Mouse (Mus musculus) C2C12 (cell line): Measurements from ENCODE around the gene Gimd1. TPM values are rescaled to one million over a fixed set of nuclear protein-coding genes. Genes with fewer than 3 reads are reported as not detected.

Source experiments
- H3K27me3 ChIP-seq: one replicate; pipeline ENCODE4 v1.6.1; 2011; ENCODE audit not compliant: control insufficient read depth, insufficient read depth, insufficient read length
- H3K36me3 ChIP-seq: one replicate; pipeline ENCODE4 v1.6.1; 2011; ENCODE audit not compliant: control insufficient read depth, insufficient read depth
- H3K4me3 ChIP-seq: one replicate; pipeline ENCODE4 v1.5.1; 2011; ENCODE audit warnings: mild to moderate bottlenecking, control low read depth; ENCODE audit not compliant: poor library complexity, insufficient read depth, severe bottlenecking
- H3K79me2 ChIP-seq: one replicate; pipeline ENCODE4 v1.6.1; 2011; ENCODE audit not compliant: control insufficient read depth, insufficient read depth
- H3K79me3 ChIP-seq: one replicate; pipeline ENCODE4 v1.6.1; 2011; ENCODE audit warnings: low read depth, control low read depth
- H3ac ChIP-seq: one replicate; pipeline ENCODE3; 2011; ENCODE audit warnings: low read depth; ENCODE audit not compliant: control insufficient read depth, insufficient read length
- CTCF ChIP-seq: IDR thresholded peaks from one replicate; pipeline ENCODE4 v1.5.1; 2011; ENCODE audit not compliant: control insufficient read depth, insufficient read depth, insufficient read length
- MAX ChIP-seq: IDR thresholded peaks from one replicate; pipeline ENCODE4 v1.6.1; 2011; ENCODE audit warnings: mild to moderate bottlenecking, control low read depth
- MYOG ChIP-seq: IDR thresholded peaks from one replicate; pipeline ENCODE4 v1.6.1; 2011; ENCODE audit not compliant: control insufficient read depth, insufficient read length; ENCODE audit errors: extremely low read depth
- USF1 ChIP-seq: IDR thresholded peaks from one replicate; pipeline ENCODE4 v1.6.1; 2011; ENCODE audit warnings: low read depth, mild to moderate bottlenecking, control low read depth, moderate library complexity
- polyA plus RNA-seq: library from polyadenylated mRNA; unstranded; fragments of >200 nt; fragmentation: generic; extraction: Trizol; gene quantifications from one replicate; pipeline ENCODE4 v1.2.1, GENCODE M21; 2012; ENCODE audit warnings: missing spikeins

Gimd1 gene
- polyA plus RNA-seq, 1 experiment: not detected

DNA sequence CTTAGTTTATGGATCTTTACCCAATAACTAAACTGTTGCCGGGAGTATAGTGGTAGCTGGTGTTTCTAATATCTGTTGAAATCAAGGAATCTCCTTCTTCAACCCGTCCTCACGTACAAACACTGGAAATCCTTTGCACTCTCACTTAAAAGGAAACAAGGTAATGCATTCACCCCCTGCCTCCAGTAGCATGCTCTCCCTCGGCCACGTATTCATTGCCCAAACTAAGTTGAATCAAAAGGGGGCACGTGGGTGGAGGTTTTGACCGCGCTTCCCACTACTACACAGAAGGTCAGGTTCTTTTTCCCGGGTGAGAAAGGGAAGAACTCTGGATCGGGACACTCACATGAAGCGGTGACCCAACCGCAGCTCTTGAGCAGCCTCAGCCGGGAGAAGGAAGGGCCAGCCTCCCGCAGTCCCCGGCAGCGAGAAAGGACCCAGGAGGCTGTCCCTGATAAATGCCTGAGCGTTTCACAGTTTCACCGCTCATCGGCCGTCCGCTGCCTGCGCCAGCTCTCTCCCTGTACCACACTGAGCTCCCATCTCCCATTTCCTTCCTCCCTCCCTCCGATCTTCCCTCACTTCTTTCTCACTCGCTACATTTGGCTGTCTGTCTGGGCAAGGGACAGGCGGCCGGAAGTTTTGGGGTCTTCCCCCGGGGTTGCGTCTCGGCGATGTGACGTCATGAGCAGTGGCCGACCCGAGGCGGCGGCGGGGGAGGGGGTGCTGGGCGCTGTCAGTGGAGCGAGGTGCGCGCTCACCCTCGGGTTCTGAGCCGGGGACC lies 54.0 kb downstream of the Gimd1 start, which contains the start of gene Tbck:
Tbck (plus strand) TSS at position 698 of the 784 bp plus-strand sequence.
- Histone ChIP-seq H3K79me2 (peaks cover 76% of the 10 kb centered on the region), H3K27me3 (no peaks in the 10 kb centered on the region), H3ac (peak within 1 kb of the TSS; percentile 85), H3K4me3 (peak within 1 kb of the TSS; percentile 88), H3K79me3 (peaks cover 46% of the 10 kb centered on the region), H3K36me3 (peaks cover 7% of the 10 kb centered on the region)
- TF ChIP-seq USF1: no peak
- TF ChIP-seq MAX: peak; percentile 99

GRCm38 (mm10) chr3:132684231-132684928 lies 54.8 kb downstream of the Gimd1 start, which contains the start of gene Aimp1:
Gene Aimp1 (minus strand): TSS chr3:132684370.
- peaks cover 9% of the 10 kb centered on the region for H3K36me3 ChIP-seq
- H3K79me3 ChIP-seq: peaks cover 45% of the 10 kb centered on the region
- peak within 1 kb of the TSS; percentile 85 for H3ac ChIP-seq
- H3K4me3 ChIP-seq: peak within 1 kb of the TSS; percentile 88
- H3K79me2 ChIP-seq: peaks cover 68% of the 10 kb centered on the region
- TF ChIP-seq USF1 (no peak), CTCF (no peak), MAX (no peak), MYOG (no peak)
- H3K27me3 ChIP-seq: no peaks in the 10 kb centered on the region

Other genes with a start within 250 kb of the Gimd1 start
- 2.5 TPM for gene Tbck, start 54.3 kb downstream of the Gimd1 start, polyA plus RNA-seq
- gene Aimp1, start 54.5 kb downstream of the Gimd1 start, polyA plus RNA-seq: 92.5 TPM